Mouse (Mus musculus) liver, embryonic 16.5 days (tissue): Measurements from ENCODE around the gene Dyrk2. TPM values are rescaled to one million over a fixed set of nuclear protein-coding genes. Genes with fewer than 3 reads are reported as not detected.

Experiments
- ATAC-seq: fragments of 200-750 bp; cut with Nextera tagmentation; 2 replicates; pipeline ENCODE4 v1.8.0; 2017; ENCODE audit warnings: low read depth, mild to moderate bottlenecking, moderate number of reproducible peaks, moderate library complexity
- H3K27ac ChIP-seq: fragments of 300-500 bp; sonication (generic); 2 replicates; pipeline ENCODE4 v1.5.1; 2014; ENCODE audit warnings: mild to moderate bottlenecking, low read length
- H3K27me3 ChIP-seq: fragments of 300-500 bp; sonication (generic); 2 replicates; pipeline ENCODE4 v1.6.1; 2014; ENCODE audit warnings: low read depth, low read length, mixed read lengths; ENCODE audit not compliant: control insufficient read depth, insufficient read depth
- H3K36me3 ChIP-seq: fragments of 300-500 bp; sonication (generic); 2 replicates; pipeline ENCODE4 v1.6.1; 2014; ENCODE audit warnings: mild to moderate bottlenecking; ENCODE audit not compliant: control insufficient read depth, insufficient read depth
- H3K4me1 ChIP-seq: fragments of 300-500 bp; sonication (generic); 2 replicates; pipeline ENCODE4 v1.6.1; 2014; ENCODE audit warnings: low read depth, low read length, mixed read lengths; ENCODE audit not compliant: control insufficient read depth
- H3K4me2 ChIP-seq: fragments of 300-500 bp; sonication (generic); 2 replicates; pipeline ENCODE4 v1.6.1; 2014; ENCODE audit warnings: low read depth, low read length, mixed read lengths
- H3K4me3 ChIP-seq: fragments of 300-500 bp; sonication (generic); 2 replicates; pipeline ENCODE4 v1.5.1; 2014; ENCODE audit warnings: low read depth, mild to moderate bottlenecking, low read length
- H3K9ac ChIP-seq: fragments of 300-500 bp; sonication (generic); 2 replicates; pipeline ENCODE4 v1.6.1; 2014; ENCODE audit warnings: low read depth, low read length
- H3K9me3 ChIP-seq: fragments of 300-500 bp; sonication (generic); replicated peaks from 2 replicates; pipeline ENCODE4 v1.6.1; 2016; ENCODE audit warnings: low read length; ENCODE audit not compliant: control insufficient read depth
- WGBS: fragments of 180-500 bp; shearing (Covaris S2); extraction: QIAGEN DNeasy Blood & Tissue Kit; methylation state at CpG from one replicate; pipeline ENCODE4 v1.1.7; 2014; ENCODE audit not compliant: insufficient replicate concordance; 5-methylcytosine and 5-hydroxymethylcytosine counted together
- polyA plus RNA-seq: library from polyadenylated mRNA; unstranded; fragments of >200 nt; fragmentation: Nextera tagmentation; extraction: Ambion mirVana; gene quantifications from 2 replicates; pipeline ENCODE4 v1.2.1, GENCODE M21; 2015

Dyrk2 gene
- polyA plus RNA-seq, 1 experiment from 2014 or later: 2.3 TPM

DNA sequence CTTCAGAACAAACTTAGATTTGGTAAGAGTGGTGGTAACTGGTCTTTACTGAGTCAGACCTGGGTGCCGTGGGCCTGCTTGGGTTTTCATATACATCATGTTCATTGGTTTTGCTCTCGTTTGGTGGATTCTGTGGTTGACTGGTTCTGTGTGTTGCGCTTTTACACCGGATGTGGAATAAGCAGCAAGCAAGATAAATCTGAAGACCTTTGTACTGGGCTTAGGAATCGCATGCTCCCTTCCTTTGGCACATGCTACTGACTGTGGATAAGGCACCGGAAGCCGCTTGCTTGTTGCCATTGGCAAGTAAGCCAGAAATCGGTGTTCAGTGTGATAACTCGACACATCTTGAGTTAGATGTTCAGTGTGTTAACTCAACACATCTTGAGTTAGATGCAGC, 15.4 kb downstream of the Dyrk2 start:
- Histone ChIP-seq H3K4me3 (no peak overlapping the region), H3K4me2 (no peak overlapping the region), H3K36me3 (peaks cover 7% of the 10 kb centered on the region), H3K9ac (no peak overlapping the region), H3K4me1 (no peaks in the 10 kb centered on the region), H3K27me3 (no peaks in the 10 kb centered on the region), H3K27ac (no peak overlapping the region), H3K9me3 (no peaks in the 10 kb centered on the region)
- no peak for ATAC-seq
- WGBS: 65% methylated on average over 9 of the region's 9 CpGs

DNA sequence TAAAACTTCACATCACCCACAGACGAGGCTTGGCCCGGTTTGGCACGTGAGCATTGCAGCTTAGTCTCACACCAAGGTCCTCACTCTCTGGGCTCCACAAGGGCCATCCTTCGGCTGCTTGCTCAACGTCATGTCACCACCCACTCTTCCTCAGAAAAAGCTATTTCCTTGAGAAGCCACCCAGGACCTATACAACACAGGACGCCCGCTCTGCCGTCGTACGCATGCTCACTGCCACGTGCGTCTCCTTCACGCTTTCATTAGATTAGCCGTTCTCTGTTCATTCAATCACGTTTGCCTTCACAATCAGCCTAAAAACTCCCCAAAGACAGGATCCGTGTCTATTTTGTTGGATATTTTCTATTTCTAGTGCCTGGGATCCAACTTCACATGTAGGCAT, 17.5 kb downstream of the Dyrk2 start:
- no peaks in the 10 kb centered on the region for H3K27me3 ChIP-seq
- no peaks in the 10 kb centered on the region for H3K36me3 ChIP-seq
- no peak for ATAC-seq
- no peaks in the 10 kb centered on the region for H3K4me1 ChIP-seq
- no peak overlapping the region for H3K9ac ChIP-seq
- WGBS: 84% methylated on average over 16 of the region's 16 CpGs
- no peak overlapping the region for H3K4me2 ChIP-seq
- no peak overlapping the region for H3K4me3 ChIP-seq
- no peak overlapping the region for H3K27ac ChIP-seq
- H3K9me3 ChIP-seq: no peaks in the 10 kb centered on the region

DNA sequence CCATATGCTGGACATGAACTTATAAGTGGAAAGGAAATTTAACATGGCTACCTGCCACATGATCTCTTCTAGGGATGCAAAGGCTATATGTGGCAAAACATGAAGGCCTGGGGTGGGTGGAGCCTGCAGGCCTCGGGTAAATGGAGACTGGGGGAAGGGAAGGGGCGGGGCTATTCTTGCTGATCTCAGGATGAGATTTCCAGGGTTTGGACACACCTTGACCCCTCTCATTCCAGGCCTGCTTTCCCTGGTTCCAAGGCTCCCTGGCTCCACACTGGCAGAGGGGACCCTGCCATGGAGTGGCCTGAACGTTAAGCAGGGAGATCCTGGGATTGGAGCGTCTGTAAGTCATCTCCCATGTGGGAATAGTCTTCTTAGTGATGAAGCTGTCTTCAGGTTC, 21.5 kb downstream of the Dyrk2 start:
- Histone ChIP-seq H3K27ac (no peak overlapping the region), H3K27me3 (no peaks in the 10 kb centered on the region), H3K9me3 (no peaks in the 10 kb centered on the region), H3K4me2 (no peak overlapping the region), H3K4me1 (no peaks in the 10 kb centered on the region), H3K9ac (no peak overlapping the region), H3K36me3 (no peaks in the 10 kb centered on the region), H3K4me3 (no peak overlapping the region)
- no peak for ATAC-seq
- WGBS: 58% methylated on average over 4 of the region's 4 CpGs

DNA sequence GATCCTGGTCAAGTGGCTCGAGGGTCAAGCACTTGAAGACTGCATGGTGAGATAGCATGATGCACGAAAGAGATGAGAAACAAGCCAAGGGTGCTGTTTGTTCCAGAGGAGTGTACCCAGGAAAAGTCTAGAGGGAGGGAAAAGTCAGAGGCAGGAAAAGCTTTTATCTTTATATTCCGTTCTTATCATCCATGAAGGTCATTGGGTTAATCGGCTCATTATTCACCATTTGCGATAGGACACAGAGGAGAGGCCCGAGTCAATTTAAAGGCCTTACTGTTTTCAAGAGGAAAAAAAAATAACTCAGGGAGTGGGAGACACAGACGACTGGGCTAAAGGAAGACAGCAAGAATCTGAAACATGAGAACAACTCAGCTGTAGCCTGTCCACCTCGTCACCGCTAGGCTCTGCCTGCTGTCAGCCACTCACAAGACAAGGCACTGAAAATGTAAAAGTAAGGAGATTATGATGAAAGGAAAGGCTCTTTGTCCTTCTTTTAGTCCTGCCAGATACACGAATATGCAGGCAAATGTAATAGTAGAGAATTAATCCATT, 22.9 kb downstream of the Dyrk2 start:
- ATAC-seq: no peak
- no peaks in the 10 kb centered on the region for H3K9me3 ChIP-seq
- H3K4me3 ChIP-seq: no peak overlapping the region
- H3K27ac ChIP-seq: no peak overlapping the region
- H3K4me2 ChIP-seq: no peak overlapping the region
- H3K27me3 ChIP-seq: no peaks in the 10 kb centered on the region
- no peak overlapping the region for H3K9ac ChIP-seq
- 59% methylated on average over 10 of the region's 10 CpGs for WGBS
- no peaks in the 10 kb centered on the region for H3K4me1 ChIP-seq
- no peaks in the 10 kb centered on the region for H3K36me3 ChIP-seq

DNA sequence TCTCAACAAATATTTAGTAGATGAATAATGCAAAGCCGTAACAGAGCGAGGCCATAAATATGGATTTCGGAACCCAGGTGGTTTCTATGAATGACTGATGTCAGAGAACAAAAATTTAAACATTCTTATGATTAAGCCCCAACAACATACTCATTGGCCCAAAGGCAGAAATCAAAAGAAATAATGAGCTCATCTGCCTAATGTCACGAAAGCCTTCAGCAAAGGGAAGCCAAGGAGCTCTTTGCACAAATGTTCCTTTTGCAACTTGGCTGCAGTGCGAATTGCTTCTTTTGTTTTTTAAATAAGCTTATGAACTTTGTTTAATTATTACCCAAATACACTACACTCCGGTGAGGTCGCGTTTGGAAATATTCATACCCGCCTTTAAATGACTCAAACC, 29.4 kb downstream of the Dyrk2 start:
- no peak overlapping the region for H3K4me3 ChIP-seq
- no peaks in the 10 kb centered on the region for H3K9me3 ChIP-seq
- H3K27ac ChIP-seq: no peak overlapping the region
- H3K4me1 ChIP-seq: no peaks in the 10 kb centered on the region
- H3K9ac ChIP-seq: no peak overlapping the region
- no peaks in the 10 kb centered on the region for H3K36me3 ChIP-seq
- H3K27me3 ChIP-seq: no peaks in the 10 kb centered on the region
- whole genome bisulfite sequencing: 77% methylated on average over 9 of the region's 9 CpGs
- no peak overlapping the region for H3K4me2 ChIP-seq
- ATAC-seq: no peak

DNA sequence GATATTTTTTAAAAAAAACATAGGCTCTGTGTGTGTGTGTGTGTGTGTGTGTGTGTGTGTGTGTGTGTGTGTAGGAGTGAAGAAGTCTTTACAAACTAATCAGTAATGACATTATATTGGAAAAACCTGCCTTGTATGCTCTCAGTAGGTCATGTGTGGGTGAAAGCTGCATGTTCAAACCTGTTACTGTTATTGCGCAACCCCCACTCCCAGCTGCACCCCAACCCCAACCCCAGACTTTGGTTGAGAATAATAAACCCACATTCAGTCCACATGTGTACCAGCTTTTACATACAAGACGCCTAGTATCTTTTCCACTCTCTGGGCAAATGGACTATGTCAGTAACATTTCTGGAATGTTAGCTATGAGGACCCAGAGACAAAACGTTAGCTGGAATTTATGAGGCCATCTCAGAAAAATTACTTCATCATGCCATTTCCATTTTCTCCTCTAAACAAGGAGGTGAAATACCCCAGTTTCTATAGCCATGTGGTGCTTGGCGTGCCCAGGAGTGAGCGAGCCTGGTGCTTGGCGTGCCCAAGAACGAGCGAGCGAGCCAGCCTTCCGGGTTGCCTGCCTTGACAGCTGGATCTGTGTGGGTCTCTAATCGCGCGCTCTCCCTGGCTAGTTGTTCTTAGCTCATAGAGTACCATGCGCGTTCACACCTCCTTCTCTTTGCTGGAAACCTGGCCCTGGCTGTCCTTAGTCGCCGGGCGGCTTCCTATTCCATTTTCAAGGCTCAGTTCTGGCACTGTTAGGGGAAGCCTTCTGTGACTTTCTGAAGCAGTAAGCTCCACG, 30.5 kb downstream of the Dyrk2 start:
- 78% methylated on average over 19 of the region's 19 CpGs for WGBS
- Histone ChIP-seq H3K9me3 (no peaks in the 10 kb centered on the region), H3K4me1 (no peaks in the 10 kb centered on the region), H3K4me2 (no peak overlapping the region), H3K27ac (no peak overlapping the region), H3K36me3 (no peaks in the 10 kb centered on the region), H3K27me3 (no peaks in the 10 kb centered on the region), H3K4me3 (no peak overlapping the region), H3K9ac (no peak overlapping the region)
- ATAC-seq: no peak

DNA sequence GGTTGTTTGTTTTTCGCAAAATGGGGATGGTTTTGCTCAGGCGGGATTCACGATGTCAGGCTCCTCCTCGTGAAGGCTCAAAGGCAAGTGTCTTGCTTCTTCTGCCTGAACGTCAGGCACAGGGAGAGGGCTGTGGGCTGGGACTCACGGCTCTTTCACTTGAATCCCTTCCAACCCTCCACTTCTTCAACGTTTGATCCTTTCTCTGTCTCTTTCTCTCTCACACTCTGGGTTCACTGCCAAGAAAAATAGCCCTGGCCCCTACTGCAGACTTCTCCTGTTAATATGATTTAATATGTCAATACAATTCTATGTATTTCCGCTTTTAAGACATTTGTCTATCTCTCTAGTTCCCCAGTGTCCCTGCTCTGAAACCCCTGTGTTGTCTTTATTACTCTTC, 32.4 kb downstream of the Dyrk2 start:
- H3K4me2 ChIP-seq: no peak overlapping the region
- no peaks in the 10 kb centered on the region for H3K9me3 ChIP-seq
- no peaks in the 10 kb centered on the region for H3K36me3 ChIP-seq
- H3K27ac ChIP-seq: no peak overlapping the region
- H3K4me3 ChIP-seq: no peak overlapping the region
- H3K9ac ChIP-seq: no peak overlapping the region
- no peaks in the 10 kb centered on the region for H3K27me3 ChIP-seq
- H3K4me1 ChIP-seq: no peaks in the 10 kb centered on the region
- WGBS: 63% methylated on average over 8 of the region's 8 CpGs
- no peak for ATAC-seq

DNA sequence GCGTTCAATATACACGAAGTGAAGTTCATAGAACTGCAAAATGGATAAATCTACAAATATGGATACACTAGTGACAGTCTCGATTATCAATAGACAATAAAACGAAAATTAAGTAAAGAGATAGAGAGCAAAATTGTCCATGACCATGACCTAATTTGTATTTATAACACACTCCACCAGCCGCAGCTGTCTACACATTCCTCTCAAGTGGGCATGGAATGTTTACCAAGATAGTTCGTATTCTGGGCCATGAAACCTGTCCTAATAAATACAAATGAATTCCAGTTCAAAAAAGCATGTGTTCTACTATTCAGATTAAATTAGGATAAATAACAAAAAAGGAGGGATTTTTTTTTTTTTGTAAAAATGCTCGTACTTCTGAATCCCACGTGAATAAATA, 38.8 kb downstream of the Dyrk2 start:
- no peak overlapping the region for H3K4me2 ChIP-seq
- H3K36me3 ChIP-seq: no peaks in the 10 kb centered on the region
- no peaks in the 10 kb centered on the region for H3K9me3 ChIP-seq
- H3K4me1 ChIP-seq: no peaks in the 10 kb centered on the region
- no peaks in the 10 kb centered on the region for H3K27me3 ChIP-seq
- H3K4me3 ChIP-seq: no peak overlapping the region
- H3K9ac ChIP-seq: no peak overlapping the region
- H3K27ac ChIP-seq: no peak overlapping the region
- ATAC-seq: no peak
- WGBS: 65% methylated on average over 8 of the region's 8 CpGs

DNA sequence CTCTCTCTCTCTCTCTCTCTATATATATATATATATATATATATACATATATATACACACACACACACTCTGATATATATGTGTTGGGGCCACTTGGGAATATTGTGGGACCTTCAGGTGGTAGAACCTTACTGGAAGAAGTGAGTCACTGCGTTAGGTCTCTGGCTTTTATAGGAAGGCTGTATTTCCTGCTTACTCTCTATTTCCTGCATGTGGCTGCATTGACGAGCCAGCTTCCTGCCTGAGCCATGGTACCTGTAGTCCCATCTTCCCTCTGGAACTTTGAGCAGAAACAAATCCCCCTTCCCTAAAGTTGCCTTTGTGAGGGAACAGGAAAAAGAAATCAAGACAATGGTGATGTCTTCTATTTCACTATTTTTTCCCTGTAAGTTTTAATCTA, 40.4 kb downstream of the Dyrk2 start:
- Histone ChIP-seq H3K9ac (no peak overlapping the region), H3K4me2 (no peak overlapping the region), H3K4me3 (no peak overlapping the region), H3K27me3 (no peaks in the 10 kb centered on the region), H3K27ac (no peak overlapping the region), H3K9me3 (no peaks in the 10 kb centered on the region), H3K4me1 (no peaks in the 10 kb centered on the region), H3K36me3 (no peaks in the 10 kb centered on the region)
- no peak for ATAC-seq
- 34% methylated on average over 2 of the region's 2 CpGs for WGBS
